Mouse (Mus musculus) heart, adult 18-20 months (tissue): Measurements from ENCODE around the gene Nup107. TPM values are rescaled to one million over a fixed set of nuclear protein-coding genes. Genes with fewer than 3 reads are reported as not detected.
"Not testable (repeated sequence)": the region's sequence is repeated elsewhere in the genome, so short reads cannot be mapped to it uniquely, and the experiment has no call there.

Source experiments
- DNase-seq, 2 experiments: peaks; one replicate each; pipeline ENCODE4 v3.0.0; 2021 to 2022; ENCODE audit warnings: mixed read lengths in 1 of 2
- total RNA-seq, 2 experiments: library from RNA; stranded (reverse); gene quantifications; 2 replicates each; pipeline ENCODE4 v1.2.3; 2021

The Nup107 gene
- total RNA-seq, 2 experiments from 2014 or later: 7.3 to 8.7 TPM

GRCm38 (mm10) chr10:117737498-117737897 lies 55.0 kb downstream of the Nup107 start:
- not testable (repeated sequence) for DNase-seq

- no peak for DNase-seq
Observed at GRCm38 (mm10) chr10:117737075-117737474, 55.4 kb downstream of the Nup107 start.

DNA sequence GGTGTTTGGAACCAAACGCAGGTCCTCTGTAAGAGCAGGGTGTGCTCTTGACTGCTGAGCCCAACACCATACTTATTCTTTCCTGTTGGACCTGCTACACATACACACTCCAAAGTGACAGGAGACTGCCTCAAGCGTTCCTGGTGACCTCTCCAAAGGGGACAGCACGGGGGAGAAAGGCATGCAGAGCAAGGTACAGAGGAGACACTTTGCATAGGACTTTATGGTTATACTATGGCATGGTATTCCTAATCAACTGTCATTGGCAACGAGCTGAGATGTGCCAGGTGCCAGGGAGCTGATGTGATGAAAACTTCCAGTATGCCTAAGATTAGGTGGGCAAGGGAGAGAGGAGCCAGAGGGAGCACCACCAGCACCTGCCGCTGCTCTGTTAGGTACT lies 55.9 kb downstream of the Nup107 start:
- no peak for DNase-seq

GRCm38 (mm10) chr10:117735396-117735795 lies 57.1 kb downstream of the Nup107 start:
- DNase-seq: not testable (repeated sequence)

DNA sequence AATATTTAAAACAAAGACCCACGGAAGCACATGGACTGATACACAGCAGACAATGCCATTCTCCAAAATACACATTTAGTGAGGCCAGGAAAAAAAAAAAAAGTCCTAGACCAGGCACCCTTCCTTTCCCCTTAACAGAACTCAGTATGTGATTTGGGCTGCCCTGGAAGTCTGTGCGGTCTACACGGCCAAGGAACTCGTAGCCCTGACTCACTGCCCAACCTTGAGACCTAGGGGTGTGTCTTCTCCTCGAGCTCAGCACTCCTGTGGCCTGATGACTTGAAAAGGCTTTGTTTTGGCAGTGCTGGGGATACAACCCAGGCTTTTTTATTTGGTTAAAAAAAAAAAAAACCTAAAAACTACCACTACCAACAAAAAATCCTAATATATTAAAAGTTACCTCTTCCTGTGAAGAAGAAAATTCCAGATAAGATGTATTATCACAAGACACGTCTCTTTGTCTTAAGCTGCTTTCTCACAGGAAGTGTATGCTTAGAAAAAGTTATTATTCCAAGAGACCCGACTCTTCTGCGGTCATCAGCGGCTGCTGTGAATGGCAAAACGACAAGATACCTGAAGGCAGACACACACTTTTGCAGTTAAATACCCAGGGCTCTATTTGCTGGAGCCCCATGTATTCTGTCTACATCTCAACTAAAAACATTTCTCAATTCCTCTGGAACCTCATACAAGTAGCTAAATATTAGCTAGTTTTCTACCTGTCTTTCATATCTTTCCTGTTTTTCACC lies 58.2 kb downstream of the Nup107 start:
- DNase-seq: not testable (repeated sequence)

GRCm38 (mm10) chr10:117733626-117734025 lies 58.9 kb downstream of the Nup107 start:
- DNase-seq: not testable (repeated sequence)

- no peak for DNase-seq
Observed at GRCm38 (mm10) chr10:117732962-117733592, 59.4 kb downstream of the Nup107 start.

- no peak for DNase-seq
Observed at GRCm38 (mm10) chr10:117732184-117732583, 60.3 kb downstream of the Nup107 start.

DNA sequence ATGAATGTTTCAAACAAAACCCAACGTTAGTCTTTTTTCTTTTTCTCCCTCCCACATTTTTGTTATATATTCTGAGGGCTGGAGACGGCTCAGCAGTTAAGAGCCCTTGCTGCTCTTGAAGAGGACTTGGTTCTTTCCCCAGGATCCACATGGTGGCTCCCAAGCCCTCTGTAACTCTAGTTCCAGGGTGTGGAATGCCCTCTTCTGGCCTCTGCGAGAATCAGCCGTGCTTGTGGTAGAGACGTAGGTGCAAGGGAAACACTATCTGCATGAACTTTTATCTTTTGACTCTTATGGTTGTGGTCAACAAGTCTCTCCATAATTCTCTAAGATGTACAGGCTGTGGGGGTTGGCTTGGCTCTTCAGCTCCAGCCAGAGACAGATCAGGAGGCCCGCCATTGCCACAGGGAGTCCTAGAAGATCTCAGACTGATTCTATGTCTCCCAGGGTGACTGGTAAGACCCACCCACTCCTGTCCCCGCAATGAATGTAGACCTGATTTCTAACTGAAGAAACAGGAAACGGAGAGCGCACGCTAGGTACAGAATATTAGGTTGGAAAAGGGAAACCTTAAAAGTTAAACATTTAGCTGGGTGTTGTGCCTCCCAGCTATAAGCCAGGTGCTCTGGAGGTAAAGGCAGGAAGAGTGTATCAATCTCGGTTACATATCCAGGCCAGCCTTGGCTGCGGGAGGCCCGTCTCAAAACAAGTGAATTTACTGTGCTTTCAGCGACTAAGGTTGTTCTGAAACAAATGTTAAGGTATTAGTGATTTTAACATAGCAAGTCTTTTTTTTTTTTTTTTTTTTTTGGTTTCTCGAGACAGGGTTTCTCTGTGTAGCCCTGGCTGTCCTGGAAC lies 61.0 kb downstream of the Nup107 start:
- peak; percentile 61 to 67 for DNase-seq

DNA sequence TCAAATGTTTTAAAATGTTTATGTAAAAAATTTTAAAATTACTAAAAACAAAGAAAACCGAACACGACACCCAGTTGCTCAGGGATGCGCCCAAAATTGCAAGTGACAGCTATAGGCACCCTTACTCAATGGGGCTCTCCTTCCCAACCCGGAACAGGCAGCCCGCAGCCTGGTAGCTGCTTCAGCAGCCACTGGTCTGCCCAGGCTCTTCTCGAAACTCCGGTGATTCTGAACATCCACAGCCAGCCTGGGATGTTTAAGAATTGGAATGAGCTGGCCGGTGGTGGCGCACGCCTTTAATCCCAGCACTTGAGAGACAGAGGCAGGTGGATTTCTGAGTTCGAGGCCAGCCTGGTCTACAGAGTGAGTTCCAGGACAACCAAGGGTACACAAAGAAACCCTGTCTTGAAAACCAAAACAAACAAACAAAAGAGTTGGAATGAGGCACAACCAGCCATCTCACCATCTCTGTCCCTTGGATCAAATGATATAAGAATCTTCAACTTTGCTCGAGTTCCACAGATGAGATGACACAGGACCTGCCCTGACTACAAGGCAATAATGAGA lies 61.8 kb downstream of the Nup107 start:
- DNase-seq: no peak

DNA sequence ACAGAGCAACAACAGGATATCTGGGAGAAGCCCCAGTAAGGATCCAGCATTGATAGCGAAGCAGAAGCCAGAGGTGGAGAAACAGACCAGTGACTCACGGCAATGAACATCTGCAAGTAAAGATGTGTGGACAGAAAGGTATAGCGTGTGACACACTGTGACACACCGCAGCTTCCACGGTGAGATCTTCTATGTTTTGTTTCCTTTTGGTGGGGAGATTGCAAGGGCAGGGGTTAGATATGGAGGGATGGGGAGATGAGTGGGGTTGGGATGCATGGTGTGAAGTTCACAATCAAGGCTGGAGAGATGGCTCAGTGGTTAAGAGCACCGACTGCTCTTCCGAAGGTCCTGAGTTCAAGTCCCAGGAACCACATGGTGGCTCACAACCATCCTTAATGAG lies 62.4 kb downstream of the Nup107 start:
- no peak for DNase-seq

DNA sequence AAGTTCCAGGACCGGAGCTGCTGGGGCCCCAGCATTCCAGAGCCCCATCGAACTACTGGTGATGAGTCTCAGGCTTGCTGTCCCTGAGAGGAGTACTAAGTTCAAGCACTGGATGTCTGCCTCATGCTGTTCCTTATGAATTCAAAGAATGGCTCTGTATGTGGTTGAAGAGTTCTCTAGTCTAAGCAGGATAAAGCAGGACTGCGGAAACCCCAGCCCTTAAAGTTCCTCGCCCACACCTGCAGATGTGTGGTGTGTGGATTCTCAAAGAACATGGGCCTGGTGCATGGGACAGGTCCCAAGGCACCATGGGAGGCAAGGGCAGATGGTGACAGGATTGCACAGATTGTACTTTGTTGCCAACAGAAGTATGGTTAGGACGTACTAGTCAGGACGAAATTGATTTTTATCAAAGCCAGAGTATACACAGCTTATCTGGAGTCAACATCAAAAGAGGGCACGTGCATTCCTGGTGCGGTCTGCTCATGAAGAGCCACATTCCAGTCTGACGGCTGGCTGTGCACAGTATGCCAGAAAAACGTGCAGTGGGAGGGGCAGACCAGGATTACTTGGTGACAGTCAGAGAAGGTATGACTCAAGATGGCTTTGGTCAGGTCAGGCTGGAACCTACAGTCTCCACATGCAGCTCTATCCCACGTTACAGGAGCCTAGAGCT lies 63.2 kb downstream of the Nup107 start:
- no peak for DNase-seq

DNA sequence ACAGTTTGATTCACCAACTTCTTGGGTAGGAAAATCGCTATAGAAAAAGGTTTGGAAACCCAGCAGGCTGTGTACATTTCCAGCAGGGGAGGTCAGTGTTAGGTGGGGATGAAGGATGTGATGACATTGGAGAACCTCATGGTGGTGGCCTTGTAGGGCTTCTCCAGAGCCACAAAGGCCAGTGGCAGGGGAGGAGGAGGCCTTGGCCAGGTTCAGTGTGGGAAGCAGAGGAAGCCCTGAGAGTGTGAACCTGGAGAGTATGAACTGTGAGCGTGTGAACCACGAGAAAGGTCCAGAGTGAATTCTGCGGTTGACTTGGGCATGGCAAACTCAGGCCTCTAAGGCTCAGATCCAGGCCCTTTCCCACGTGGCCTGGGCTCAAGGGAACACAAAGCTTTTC lies 63.9 kb downstream of the Nup107 start:
- DNase-seq: no peak

- DNase-seq: no peak
Observed at GRCm38 (mm10) chr10:117727518-117728110, 64.9 kb downstream of the Nup107 start.

DNA sequence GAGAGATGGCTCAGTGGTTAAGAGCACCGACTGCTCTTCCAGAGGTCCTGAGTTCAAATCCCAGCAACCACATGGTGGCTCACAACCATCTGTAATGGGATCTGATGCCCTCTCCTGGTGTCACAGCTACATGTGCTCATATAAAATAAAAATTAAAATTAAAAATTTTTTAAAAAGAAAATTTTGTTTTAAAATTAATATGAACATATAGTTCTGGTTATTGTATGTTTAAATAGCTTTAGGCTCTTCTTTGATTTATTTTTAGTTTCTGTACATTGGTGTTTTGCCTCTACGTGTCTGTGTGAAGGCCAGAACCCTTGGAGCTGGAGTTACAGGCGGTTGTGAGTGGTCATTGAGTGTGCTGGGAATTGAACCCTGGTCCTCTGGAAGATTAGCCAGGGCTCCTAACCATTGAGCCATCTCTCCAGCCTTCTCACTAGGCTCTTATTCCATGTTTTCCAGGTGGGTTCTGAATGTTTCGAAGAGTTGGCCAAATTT lies 65.6 kb downstream of the Nup107 start:
- DNase-seq: no peak

- DNase-seq: no peak
Observed at GRCm38 (mm10) chr10:117726350-117726749, 66.2 kb downstream of the Nup107 start.

DNA sequence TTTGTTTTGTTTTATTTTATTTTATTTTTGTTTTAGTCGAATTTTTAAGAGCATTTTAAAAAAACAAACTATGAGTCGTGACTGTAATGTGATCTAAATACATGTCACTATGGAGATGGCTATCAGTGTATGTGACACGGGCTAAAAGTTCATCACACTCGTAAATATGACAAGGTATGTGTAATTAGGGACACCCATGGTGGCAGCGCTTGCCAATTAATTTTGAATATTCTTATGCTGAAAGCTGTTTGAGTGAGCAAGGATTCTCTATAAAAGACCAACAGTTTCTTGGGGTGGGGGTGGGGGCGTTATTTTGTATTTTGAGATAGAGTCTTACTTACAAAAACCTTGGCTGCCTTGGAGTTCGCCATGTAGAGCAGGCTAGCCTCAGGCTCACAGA lies 66.8 kb downstream of the Nup107 start:
- no peak for DNase-seq

DNA sequence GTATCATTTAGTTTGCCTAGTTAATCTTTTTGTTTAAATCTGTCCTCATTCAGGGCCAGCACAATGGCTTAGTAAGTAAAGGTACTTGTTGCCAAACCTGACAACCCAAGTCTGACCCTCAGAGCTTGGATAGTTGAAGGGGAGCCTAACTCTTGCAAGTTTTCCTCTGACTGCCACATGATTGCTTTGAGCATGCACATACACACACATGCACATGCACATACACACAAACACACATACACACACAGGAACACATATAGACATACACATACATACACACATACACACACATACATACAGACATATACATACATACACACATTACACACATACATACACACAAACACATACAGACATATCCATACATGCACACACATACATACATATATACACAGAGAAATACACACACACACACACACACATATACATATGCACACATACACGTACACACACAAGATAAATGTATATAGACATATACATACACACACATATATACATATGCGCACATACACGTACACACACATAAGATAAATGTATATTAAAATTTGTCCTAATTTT lies 67.6 kb downstream of the Nup107 start:
- no peak for DNase-seq

DNA sequence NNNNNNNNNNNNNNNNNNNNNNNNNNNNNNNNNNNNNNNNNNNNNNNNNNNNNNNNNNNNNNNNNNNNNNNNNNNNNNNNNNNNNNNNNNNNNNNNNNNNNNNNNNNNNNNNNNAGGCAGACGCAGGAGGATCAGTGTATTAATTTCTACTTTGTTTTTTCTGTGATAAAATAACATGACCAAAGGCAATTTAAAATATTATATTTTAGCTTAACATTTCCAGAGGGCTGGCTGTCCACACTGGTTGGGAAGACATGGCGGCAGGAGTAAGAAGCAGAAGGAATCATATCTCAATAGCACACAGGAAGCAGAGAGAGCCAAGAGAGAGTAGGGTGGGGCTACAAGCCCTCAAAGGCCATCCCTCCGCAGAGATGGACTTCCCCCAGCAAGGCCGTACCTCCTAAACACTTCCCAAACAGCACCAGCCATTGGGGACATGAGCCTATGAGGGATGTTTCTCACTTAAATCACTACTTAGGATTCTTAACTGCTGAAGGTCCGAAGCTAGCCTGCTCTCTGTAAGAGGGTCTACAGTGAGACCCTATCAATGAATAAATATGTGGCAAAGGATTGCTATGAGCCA lies 68.3 kb downstream of the Nup107 start:
- no peak for DNase-seq
